In the genomic region with DNA sequence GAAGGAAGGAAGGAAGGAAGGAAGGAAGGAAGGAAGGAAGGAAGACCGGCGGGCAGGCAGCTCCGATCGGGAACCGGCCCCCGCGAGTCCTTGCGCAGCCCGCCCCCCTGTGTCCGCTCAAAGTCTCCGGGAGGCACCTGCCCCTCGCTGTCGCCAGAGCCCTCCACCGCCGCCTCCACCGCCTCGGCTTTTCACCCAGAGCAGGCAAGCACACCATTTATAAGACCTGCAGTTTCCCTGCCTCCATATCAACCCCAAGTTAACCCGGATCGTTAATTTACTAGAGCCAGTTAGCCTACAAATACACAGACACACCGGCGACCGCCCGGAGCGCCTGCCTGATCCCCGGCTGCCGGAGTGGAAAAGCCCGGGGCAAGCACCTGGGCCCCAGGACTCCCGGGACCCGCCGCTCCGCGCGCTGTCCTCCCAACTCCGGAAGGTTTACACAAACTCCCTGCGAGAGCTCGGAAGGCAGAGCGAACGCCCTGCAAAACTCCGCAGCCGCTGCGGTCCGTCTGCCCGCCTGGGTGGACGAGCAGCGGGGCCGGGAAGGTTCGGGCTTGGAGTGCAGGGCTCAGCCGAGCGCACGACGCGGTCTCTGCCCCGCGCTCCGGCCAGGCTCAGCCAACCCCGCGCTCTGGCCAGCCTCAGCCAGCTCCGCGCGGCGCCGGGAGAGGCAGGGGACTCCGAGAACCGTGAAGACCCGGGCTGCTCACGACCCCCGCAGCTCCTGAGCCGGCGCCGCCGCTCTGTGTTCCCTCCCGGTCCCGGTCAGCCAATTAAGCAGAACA, we compare ENCODE assay signal across 8 mouse cellular contexts. TPM values are rescaled to one million over a fixed set of nuclear protein-coding genes. Genes with fewer than 3 reads are reported as not detected.
DNase-seq lines count a peak whose midpoint lies in the region; ATAC-seq and TF ChIP-seq lines count a peak whose summit lies in the region.

No protein-coding gene starts in this region.

- peak; percentile 69 for ATAC-seq in intestine, embryonic 14.5 days (replicated peaks; ENCODE audit: low FRiP score, low TSS enrichment, low read depth)
- peak; percentile 45 for ATAC-seq in limb, embryonic 14.5 days (ENCODE audit: low FRiP score, low read depth)
- peak; percentile 74 for ATAC-seq in midbrain, embryonic 15.5 days (replicated peaks)

- H3K4me2 ChIP-seq in intestine, embryonic 14.5 days (ENCODE audit: low read length) = peak overlapping the region; percentile 100
- H3K4me2 ChIP-seq in limb, embryonic 14.5 days (replicated peaks; ENCODE audit: low read depth, low read length, severe bottlenecking) = peak overlapping the region; percentile 100
- peak overlapping the region; percentile 90 for H3K4me2 ChIP-seq in midbrain, embryonic 15.5 days

- no peaks in the 10 kb centered on the region for H3K36me3 ChIP-seq in intestine, embryonic 14.5 days (ENCODE audit: control insufficient read depth, insufficient read depth, low read length)
- H3K36me3 ChIP-seq in limb, embryonic 14.5 days (ENCODE audit: control insufficient read depth, insufficient read depth, low read length) = no peaks in the 10 kb centered on the region
- no peaks in the 10 kb centered on the region for H3K36me3 ChIP-seq in midbrain, embryonic 15.5 days (replicated peaks)

- peak overlapping the region; percentile 56 for H3K4me3 ChIP-seq in cortical plate, adult 2 months (ENCODE audit: insufficient read depth, low read length)
- H3K4me3 ChIP-seq in intestine, embryonic 14.5 days (ENCODE audit: low read depth, low read length) = peak overlapping the region; percentile 74
- peak overlapping the region; percentile 65 for H3K4me3 ChIP-seq in limb, embryonic 14.5 days (replicated peaks; ENCODE audit: low read length)
- H3K4me3 ChIP-seq in midbrain, embryonic 15.5 days = peak overlapping the region; percentile 65

- peak overlapping the region; percentile 28; the same call in 1 of the 2 replicates for H3K27ac ChIP-seq in cortical plate, adult 2 months (ENCODE audit: insufficient read depth, low read length)
- H3K27ac ChIP-seq in intestine, embryonic 14.5 days (ENCODE audit: low read depth) = peak overlapping the region; percentile 81
- H3K27ac ChIP-seq in limb, embryonic 14.5 days (replicated peaks; ENCODE audit: low read depth, low read length) = peak overlapping the region; percentile 55; the same call in 1 of the 2 replicates
- peak overlapping the region; percentile 86 for H3K27ac ChIP-seq in midbrain, embryonic 15.5 days

- H3K27me3 ChIP-seq in intestine, embryonic 14.5 days (replicated peaks; ENCODE audit: control insufficient read depth, insufficient read depth, low read length) = 0 out of 2 replicates have a peak, but pooled peaks cover 3% of the 10 kb centered on the region
- H3K27me3 ChIP-seq in limb, embryonic 14.5 days (ENCODE audit: control insufficient read depth, insufficient read depth, low read length) = peaks cover 35% of the 10 kb centered on the region
- H3K27me3 ChIP-seq in midbrain, embryonic 15.5 days (replicated peaks) = no peaks in the 10 kb centered on the region

- under 1% methylated on average over 63 of the region's 73 CpGs for WGBS in intestine, embryonic 14.5 days
- WGBS in limb, embryonic 14.5 days = under 1% methylated on average over 73 of the region's 73 CpGs
- WGBS in midbrain, embryonic 15.5 days = under 1% methylated on average over 72 of the region's 73 CpGs

- H3K4me1 ChIP-seq in cortical plate, adult 2 months (ENCODE audit: control insufficient read depth, insufficient read depth, low read length) = peaks cover 1% of the 10 kb centered on the region
- peaks cover 8% of the 10 kb centered on the region; the same call in 1 of the 2 replicates for H3K4me1 ChIP-seq in intestine, embryonic 14.5 days (replicated peaks; ENCODE audit: control insufficient read depth, insufficient read depth, low read length)
- peaks cover 15% of the 10 kb centered on the region for H3K4me1 ChIP-seq in limb, embryonic 14.5 days (ENCODE audit: control insufficient read depth, insufficient read depth, low read length)
- H3K4me1 ChIP-seq in midbrain, embryonic 15.5 days = peaks cover 23% of the 10 kb centered on the region

- peak; percentile 44 to 51 for DNase-seq in left cerebral cortex, adult 18-20 months (ENCODE audit: low spot score in 2 of 2)
- DNase-seq in left cerebral cortex, adult 9 months (ENCODE audit: low spot score in 2 of 2) = no peak
- DNase-seq in gastrocnemius, postnatal 25 days = peak; percentile 46
- DNase-seq in intestine, embryonic 14.5 days (ENCODE audit: low spot score) = peak; percentile 85
- no peak for DNase-seq in limb, embryonic 14.5 days (ENCODE audit: low spot score)
- DNase-seq in spleen, postnatal 4 days (ENCODE audit: low spot score in 2 of 2) = peak; percentile 60 to 85

- peaks cover 3% of the 10 kb centered on the region; the same call in 1 of the 2 replicates for H3K9me3 ChIP-seq in intestine, embryonic 14.5 days (ENCODE audit: control insufficient read depth, low read length)
- no peaks in the 10 kb centered on the region for H3K9me3 ChIP-seq in limb, embryonic 14.5 days (ENCODE audit: control insufficient read depth, low read length)
- H3K9me3 ChIP-seq in midbrain, embryonic 15.5 days = no peaks in the 10 kb centered on the region

- no peak for TF ChIP-seq POLR2A in cortical plate, adult 2 months (IDR thresholded peaks at IDR 0.05; ENCODE audit: extremely low read depth, insufficient read depth, low read length)
- no peak for TF ChIP-seq POLR2A in limb, embryonic 14.5 days (IDR thresholded peaks at IDR 0.05; ENCODE audit: borderline replicate concordance, extremely low read depth, insufficient read depth, insufficient read length)

- H3K9ac ChIP-seq in intestine, embryonic 14.5 days (ENCODE audit: low read length) = peak overlapping the region; percentile 58
- peak overlapping the region; percentile 63 for H3K9ac ChIP-seq in limb, embryonic 14.5 days (ENCODE audit: low read depth, low read length, severe bottlenecking)
- peak overlapping the region; percentile 72 for H3K9ac ChIP-seq in midbrain, embryonic 15.5 days

- TF ChIP-seq CTCF in cortical plate, adult 2 months (IDR thresholded peaks at IDR 0.05; ENCODE audit: extremely low read depth, insufficient read depth, low read length) = no peak

RNA-seq across cellular contexts. Expression of a gene that starts 0.7 kb away (rescaled TPM):
- total RNA-seq in left cerebral cortex, adult 18-20 months (2021) = 1 to 10 TPM; 4.9 to 5.6 TPM
- polyA plus RNA-seq in cortical plate, adult 2 months (2012; rRNA removed) = 3.8 and 5.8 TPM in 2 replicates
- total RNA-seq in gastrocnemius, postnatal 25 days (2021) = 10 to 100 TPM; 17.9 to 22.5 TPM
- polyA plus RNA-seq in intestine, embryonic 14.5 days (2014; fragmentation: Nextera tagmentation; extraction: Ambion mirVana) = 8.7 and 9.2 TPM in 2 replicates
- polyA plus RNA-seq in limb, embryonic 14.5 days (2012; rRNA removed) = 1.8 and 3.0 TPM in 2 replicates
- polyA plus RNA-seq in limb, embryonic 14.5 days (2014; fragmentation: Nextera tagmentation; extraction: Ambion mirVana) = 4.0 and 4.9 TPM in 2 replicates
- polyA plus RNA-seq in midbrain, embryonic 15.5 days (2015; fragmentation: Nextera tagmentation; extraction: Ambion mirVana) = 25.0 and 26.9 TPM in 2 replicates

RNA-seq across cellular contexts. Expression of a gene that starts 33.4 kb away (rescaled TPM):
- 10 to 100 TPM; 25.9 to 27.0 TPM for total RNA-seq in left cerebral cortex, adult 18-20 months (2021)
- polyA plus RNA-seq in cortical plate, adult 2 months (2012; rRNA removed) = 32.1 and 33.7 TPM in 2 replicates
- 10 to 100 TPM; 16.5 to 22.3 TPM for total RNA-seq in gastrocnemius, postnatal 25 days (2021)
- 31.5 and 33.2 TPM in 2 replicates for polyA plus RNA-seq in intestine, embryonic 14.5 days (2014; fragmentation: Nextera tagmentation; extraction: Ambion mirVana)
- polyA plus RNA-seq in limb, embryonic 14.5 days (2012; rRNA removed) = 49.5 and 53.6 TPM in 2 replicates
- 40.1 and 43.3 TPM in 2 replicates for polyA plus RNA-seq in limb, embryonic 14.5 days (2014; fragmentation: Nextera tagmentation; extraction: Ambion mirVana)
- 45.8 and 51.4 TPM in 2 replicates for polyA plus RNA-seq in midbrain, embryonic 15.5 days (2015; fragmentation: Nextera tagmentation; extraction: Ambion mirVana)

Comparison
In these comparisons a context has a peak if more than half of its experiments do, and no peak if none do; other contexts are left out.
1. DNase-seq: peak in left cerebral cortex, adult 18-20 months (2 of 2), gastrocnemius, postnatal 25 days (single experiment), intestine, embryonic 14.5 days (single experiment) and spleen, postnatal 4 days (2 of 2); none in left cerebral cortex, adult 9 months (0 of 2) and limb, embryonic 14.5 days (single experiment).
2. H3K27ac ChIP-seq: peak in every context shown above with its lines; median percentile 86 in midbrain, embryonic 15.5 days; 81 in intestine, embryonic 14.5 days; 55 in limb, embryonic 14.5 days; 28 in cortical plate, adult 2 months.
3. Peak in every context shown above with its lines, with median percentiles within 50 percentile points of each other: H3K4me3 ChIP-seq, ATAC-seq, H3K4me2 ChIP-seq and H3K9ac ChIP-seq.